Mouse (Mus musculus) liver, postnatal 0 days (tissue): ENCODE results near the gene Lat. TPM values are rescaled to one million over a fixed set of nuclear protein-coding genes. Genes with fewer than 3 reads are reported as not detected.

Source experiments
- ATAC-seq: fragments of 200-750 bp; cut with Nextera tagmentation; 2 replicates; pipeline ENCODE4 v1.8.0; 2017; ENCODE audit warnings: mild to moderate bottlenecking, moderate library complexity
- DNase-seq: peaks from one replicate; pipeline ENCODE4 v3.0.0-alpha.2; 2016
- H3K27ac ChIP-seq: fragments of 300-500 bp; sonication (generic); 2 replicates; pipeline ENCODE4 v1.5.1; 2014; ENCODE audit warnings: antibody characterized with exemption, moderate library complexity, mild to moderate bottlenecking, low read depth
- H3K27me3 ChIP-seq: fragments of 300-500 bp; sonication (generic); 2 replicates; pipeline ENCODE4 v1.6.1; 2014; ENCODE audit warnings: low read length, control low read depth, mixed read lengths; ENCODE audit not compliant: insufficient read depth
- H3K36me3 ChIP-seq: fragments of 300-500 bp; sonication (generic); replicated peaks from 2 replicates; pipeline ENCODE4 v1.6.1; 2014; ENCODE audit warnings: mild to moderate bottlenecking, control low read depth, low read length, moderate library complexity, mixed read lengths; ENCODE audit not compliant: insufficient read depth
- H3K4me1 ChIP-seq: fragments of 300-500 bp; sonication (generic); 2 replicates; pipeline ENCODE4 v1.6.1; 2014; ENCODE audit warnings: antibody characterized with exemption, mild to moderate bottlenecking, control low read depth; ENCODE audit not compliant: insufficient read depth
- H3K4me2 ChIP-seq: fragments of 300-500 bp; sonication (generic); 2 replicates; pipeline ENCODE4 v1.6.1; 2014; ENCODE audit warnings: low read depth, mild to moderate bottlenecking, low read length, moderate library complexity, mixed read lengths
- H3K4me3 ChIP-seq: fragments of 300-500 bp; sonication (generic); 2 replicates; pipeline ENCODE4 v1.5.1; 2014; ENCODE audit warnings: low read depth, low read length
- H3K9ac ChIP-seq: fragments of 300-500 bp; sonication (generic); replicated peaks from 2 replicates; pipeline ENCODE4 v1.6.1; 2014; ENCODE audit warnings: mild to moderate bottlenecking, moderate library complexity
- H3K9me3 ChIP-seq: fragments of 300-500 bp; sonication (generic); 2 replicates; pipeline ENCODE4 v1.6.1; 2016; ENCODE audit warnings: mild to moderate bottlenecking, control low read depth, low read length, mixed read lengths
- CTCF ChIP-seq: sonication (generic); IDR thresholded peaks from 2 replicates; pipeline ENCODE4 v1.5.1; 2016; ENCODE audit warnings: antibody characterized with exemption, low read depth
- EP300 ChIP-seq: IDR thresholded peaks from 2 replicates; pipeline ENCODE4 v1.6.1; 2016; ENCODE audit warnings: antibody characterized with exemption, low read depth, mild to moderate bottlenecking
- WGBS: fragments of 180-500 bp; shearing (Covaris S2); extraction: QIAGEN DNeasy Blood & Tissue Kit; methylation state at CpG from one replicate; pipeline ENCODE4 v1.1.7; 2014; ENCODE audit not compliant: insufficient replicate concordance; 5-methylcytosine and 5-hydroxymethylcytosine counted together
- polyA plus RNA-seq: library from polyadenylated mRNA; unstranded; fragments of >200 nt; fragmentation: Nextera tagmentation; extraction: Ambion mirVana; gene quantifications from 2 replicates; pipeline ENCODE4 v1.2.1, GENCODE M21; 2015

The Lat gene
- polyA plus RNA-seq, 1 experiment from 2014 or later: 8.7 TPM

- ATAC-seq (no peak), DNase-seq (no peak)
- H3K9ac ChIP-seq: no peak overlapping the region
- no peak for TF ChIP-seq CTCF
- TF ChIP-seq EP300: no peak
- 77% methylated on average over 10 of the region's 10 CpGs for WGBS
- H3K4me1 ChIP-seq: peaks cover 6% of the 10 kb centered on the region; the same call in 1 of the 2 replicates
- H3K36me3 ChIP-seq: no peaks in the 10 kb centered on the region
- H3K27me3 ChIP-seq: no peaks in the 10 kb centered on the region
- H3K27ac ChIP-seq: no peak overlapping the region
- H3K4me3 ChIP-seq: no peak overlapping the region
- no peak overlapping the region for H3K4me2 ChIP-seq
- H3K9me3 ChIP-seq: no peaks in the 10 kb centered on the region
Measured at GRCm38 (mm10) chr7:126351419-126351951, 17.9 kb downstream of the Lat start.

GRCm38 (mm10) chr7:126350748-126351418 lies 18.5 kb downstream of the Lat start:
- Histone ChIP-seq H3K36me3 (no peaks in the 10 kb centered on the region), H3K27ac (no peak overlapping the region), H3K9me3 (no peaks in the 10 kb centered on the region), H3K27me3 (no peaks in the 10 kb centered on the region), H3K4me2 (no peak overlapping the region), H3K9ac (no peak overlapping the region), H3K4me3 (no peak overlapping the region), H3K4me1 (peaks cover 3% of the 10 kb centered on the region; the same call in 1 of the 2 replicates)
- no peak for TF ChIP-seq CTCF
- no peak for TF ChIP-seq EP300
- WGBS: 67% methylated on average over 20 of the region's 20 CpGs
- DNase-seq (no peak), ATAC-seq (no peak)

DNA sequence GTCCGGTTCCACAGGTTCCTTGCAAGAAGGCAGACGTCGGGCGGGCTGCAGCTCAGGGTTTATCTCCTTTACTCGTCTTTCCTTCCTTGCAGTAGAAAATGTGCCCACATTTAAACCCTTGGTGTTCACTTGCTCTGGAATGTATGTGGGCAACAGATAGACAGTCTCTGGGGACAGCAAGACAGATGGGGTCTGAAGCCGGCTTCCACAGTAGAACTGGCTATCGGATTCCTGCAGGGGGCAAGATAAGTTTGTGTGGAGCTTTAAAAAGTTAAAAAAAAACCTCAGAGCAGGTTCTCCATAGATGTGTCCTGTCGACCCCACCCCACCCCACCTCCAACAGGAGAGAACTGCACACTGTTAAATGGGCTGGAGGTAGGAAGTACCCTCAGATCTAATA lies 21.1 kb downstream of the Lat start:
- WGBS: 44% methylated on average over 8 of the region's 8 CpGs
- H3K4me2 ChIP-seq: no peak overlapping the region
- DNase-seq: no peak

DNA sequence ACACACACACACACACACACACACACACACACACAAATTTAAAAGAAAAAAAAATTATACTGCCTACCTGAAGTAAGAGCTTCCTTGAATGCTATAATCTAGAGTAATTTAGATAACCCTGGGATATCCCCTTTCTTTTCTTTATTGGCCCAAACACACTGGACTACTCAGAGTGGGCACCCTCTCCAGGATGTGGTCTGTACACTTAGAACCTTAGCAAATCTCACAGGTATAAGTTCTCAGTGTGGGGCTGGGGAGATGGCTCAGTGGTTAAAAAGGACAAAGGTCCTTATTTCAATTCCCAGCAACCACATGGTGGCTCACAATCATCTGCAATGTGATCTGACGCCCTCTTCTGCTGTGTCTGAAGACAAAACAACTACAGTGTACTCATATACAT lies 22.3 kb downstream of the Lat start:
- ATAC-seq: no peak
- Histone ChIP-seq H3K4me2 (no peak overlapping the region), H3K4me1 (no peaks in the 10 kb centered on the region), H3K27me3 (no peaks in the 10 kb centered on the region), H3K27ac (no peak overlapping the region), H3K9me3 (no peaks in the 10 kb centered on the region), H3K4me3 (no peak overlapping the region), H3K9ac (no peak overlapping the region), H3K36me3 (no peaks in the 10 kb centered on the region)
- TF ChIP-seq CTCF (no peak), EP300 (no peak)
- DNase-seq: no peak
- WGBS: 56% methylated on average over 1 of the region's 1 CpGs

More for the DNA sequence above, 21.1 kb downstream of the Lat start:
- TF ChIP-seq CTCF: no peak
- peak; percentile 57; the same call in 1 of the 2 replicates for TF ChIP-seq EP300
- Histone ChIP-seq H3K4me1 (no peaks in the 10 kb centered on the region), H3K27me3 (no peaks in the 10 kb centered on the region), H3K4me3 (no peak overlapping the region), H3K27ac (no peak overlapping the region), H3K36me3 (no peaks in the 10 kb centered on the region), H3K9ac (no peak overlapping the region), H3K9me3 (no peaks in the 10 kb centered on the region)
- ATAC-seq: peak; percentile 73

DNA sequence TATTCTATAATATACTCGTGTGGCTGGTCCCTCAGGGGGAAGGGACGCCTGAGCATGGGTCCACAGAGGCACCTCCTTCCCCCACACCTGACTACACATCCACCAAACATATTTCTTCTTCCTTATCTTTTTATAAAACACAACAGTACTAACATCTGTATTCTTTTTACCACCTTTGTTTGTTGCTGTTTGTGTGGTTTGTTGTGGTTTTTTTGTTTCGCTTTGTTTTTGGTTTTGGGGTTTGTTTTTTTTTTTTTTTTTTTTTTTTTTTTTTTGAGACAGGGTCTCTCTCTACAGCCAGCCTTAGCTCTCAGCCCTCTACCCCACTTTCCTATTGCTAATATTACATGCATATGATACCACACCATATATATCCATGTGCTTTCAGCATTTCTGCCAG lies 23.4 kb downstream of the Lat start:
- Histone ChIP-seq H3K4me2 (no peak overlapping the region), H3K27me3 (no peaks in the 10 kb centered on the region), H3K4me3 (no peak overlapping the region), H3K36me3 (no peaks in the 10 kb centered on the region), H3K4me1 (no peaks in the 10 kb centered on the region), H3K9me3 (no peaks in the 10 kb centered on the region), H3K9ac (no peak overlapping the region), H3K27ac (no peak overlapping the region)
- TF ChIP-seq CTCF: no peak
- 45% methylated on average over 3 of the region's 3 CpGs for WGBS
- ATAC-seq: no peak
- DNase-seq: no peak

- H3K9ac ChIP-seq: no peak overlapping the region
- no peaks in the 10 kb centered on the region for H3K36me3 ChIP-seq
- no peaks in the 10 kb centered on the region for H3K4me1 ChIP-seq
- no peak overlapping the region for H3K4me3 ChIP-seq
- DNase-seq (no peak), ATAC-seq (peak; percentile 83)
- no peak overlapping the region for H3K4me2 ChIP-seq
- H3K27me3 ChIP-seq: no peaks in the 10 kb centered on the region
- no peaks in the 10 kb centered on the region for H3K9me3 ChIP-seq
- TF ChIP-seq EP300 (no peak), CTCF (no peak)
- no peak overlapping the region for H3K27ac ChIP-seq
- 56% methylated on average over 3 of the region's 3 CpGs for WGBS
Measured at GRCm38 (mm10) chr7:126345557-126345956, 23.8 kb downstream of the Lat start.
